Mouse (Mus musculus) midbrain, embryonic 11.5 days (tissue): Measurements from ENCODE around the gene Dennd1a. TPM values are rescaled to one million over a fixed set of nuclear protein-coding genes. Genes with fewer than 3 reads are reported as not detected.

Experiments
- ATAC-seq: fragments of 200-750 bp; cut with Nextera tagmentation; 2 replicates; pipeline ENCODE4 v1.8.0; 2017; ENCODE audit warnings: moderate TSS enrichment, moderate library complexity; ENCODE audit not compliant: low FRiP score
- DNase-seq: peaks from one replicate; pipeline ENCODE4 v3.0.0; 2015; ENCODE audit warnings: low spot score; ENCODE audit errors: missing footprints
- H3K27ac ChIP-seq: fragments of 300-500 bp; sonication (generic); 2 replicates; pipeline ENCODE4 v1.5.1; 2014; ENCODE audit warnings: low read depth, low read length
- H3K27me3 ChIP-seq: fragments of 300-500 bp; sonication (generic); 2 replicates; pipeline ENCODE4 v1.6.1; 2014; ENCODE audit warnings: mild to moderate bottlenecking, low read length, moderate library complexity, mixed read lengths; ENCODE audit not compliant: control insufficient read depth, insufficient read depth
- H3K36me3 ChIP-seq: fragments of 300-500 bp; sonication (generic); 2 replicates; pipeline ENCODE4 v1.6.1; 2014; ENCODE audit warnings: mild to moderate bottlenecking, low read length, moderate library complexity, mixed read lengths; ENCODE audit not compliant: control insufficient read depth, insufficient read depth
- H3K4me1 ChIP-seq: fragments of 300-500 bp; sonication (generic); 2 replicates; pipeline ENCODE4 v1.6.1; 2014; ENCODE audit warnings: low read length; ENCODE audit not compliant: control insufficient read depth, insufficient read depth
- H3K4me2 ChIP-seq: fragments of 300-500 bp; sonication (generic); 2 replicates; pipeline ENCODE4 v1.6.1; 2014; ENCODE audit warnings: mild to moderate bottlenecking, moderate library complexity
- H3K4me3 ChIP-seq: fragments of 300-500 bp; sonication (generic); 2 replicates; pipeline ENCODE4 v1.5.1; 2014; ENCODE audit warnings: low read depth, low read length
- H3K9ac ChIP-seq: fragments of 300-500 bp; sonication (generic); 2 replicates; pipeline ENCODE4 v1.6.1; 2014; ENCODE audit warnings: low read length
- H3K9me3 ChIP-seq: fragments of 300-500 bp; sonication (generic); 2 replicates; pipeline ENCODE4 v1.6.1; 2016; ENCODE audit warnings: low read length; ENCODE audit not compliant: control insufficient read depth
- WGBS: fragments of 180-500 bp; shearing (Covaris S2); extraction: QIAGEN DNeasy Blood & Tissue Kit; methylation state at CpG from one replicate; pipeline ENCODE4 v1.1.7; 2014; 5-methylcytosine and 5-hydroxymethylcytosine counted together
- polyA plus RNA-seq: library from polyadenylated mRNA; unstranded; fragments of >200 nt; fragmentation: Nextera tagmentation; extraction: Ambion mirVana; gene quantifications from 2 replicates; pipeline ENCODE4 v1.2.1, GENCODE M21; 2014

Gene Dennd1a
- polyA plus RNA-seq, 1 experiment from 2014 or later = 8.8 TPM

DNA sequence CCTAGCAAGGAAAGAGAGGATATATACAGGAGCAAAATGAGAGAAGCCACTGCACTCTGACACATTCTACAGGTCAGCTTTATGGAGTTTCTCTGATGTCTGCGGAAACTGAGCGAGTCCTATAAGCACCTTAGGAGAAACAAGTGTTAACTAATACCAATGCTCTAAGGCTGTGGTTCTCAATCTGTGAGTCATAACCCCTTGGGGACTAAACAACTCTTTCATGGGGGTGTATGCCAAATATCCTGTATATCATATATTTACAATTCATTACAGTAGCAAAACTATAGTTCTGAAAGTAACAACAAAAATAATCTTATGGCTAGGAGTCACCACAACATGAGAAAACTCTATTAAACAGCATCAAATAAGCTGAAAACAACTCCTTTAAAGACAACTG is 67.5 kb downstream of the Dennd1a start:
- no peak for ATAC-seq
- WGBS = 97% methylated on average over 2 of the region's 2 CpGs
- Histone ChIP-seq H3K9ac (no peak overlapping the region), H3K9me3 (no peaks in the 10 kb centered on the region), H3K27me3 (peaks cover 71% of the 10 kb centered on the region), H3K4me2 (no peak overlapping the region), H3K4me1 (peaks cover 9% of the 10 kb centered on the region), H3K27ac (no peak overlapping the region), H3K4me3 (no peak overlapping the region), H3K36me3 (no peaks in the 10 kb centered on the region)
- DNase-seq = no peak

DNA sequence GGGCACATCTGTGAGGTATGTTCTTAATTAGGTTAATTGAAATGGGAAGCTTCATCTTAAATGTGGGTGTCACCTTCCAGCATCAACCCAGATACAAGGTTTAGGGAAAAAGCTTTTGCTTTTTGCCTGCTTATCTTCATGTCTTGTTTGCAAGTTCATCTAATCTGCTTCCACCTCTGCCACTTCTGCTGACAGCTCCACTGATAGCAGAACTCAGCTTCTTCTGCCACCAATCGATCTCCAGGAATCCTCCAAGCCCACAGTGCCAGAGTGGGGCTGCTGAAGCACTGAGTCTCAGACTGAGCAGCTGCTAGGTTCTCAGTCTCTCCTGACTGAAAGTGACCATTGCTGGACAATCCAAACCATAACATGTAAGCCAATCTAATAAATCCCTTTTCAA is 74.1 kb downstream of the Dennd1a start:
- Histone ChIP-seq H3K4me2 (no peak overlapping the region), H3K9me3 (no peaks in the 10 kb centered on the region), H3K27me3 (peaks cover 57% of the 10 kb centered on the region), H3K4me1 (no peaks in the 10 kb centered on the region), H3K9ac (no peak overlapping the region), H3K4me3 (no peak overlapping the region), H3K36me3 (no peaks in the 10 kb centered on the region), H3K27ac (no peak overlapping the region)
- ATAC-seq = no peak
- WGBS = 78% methylated on average over 1 of the region's 1 CpGs
- no peak for DNase-seq

DNA sequence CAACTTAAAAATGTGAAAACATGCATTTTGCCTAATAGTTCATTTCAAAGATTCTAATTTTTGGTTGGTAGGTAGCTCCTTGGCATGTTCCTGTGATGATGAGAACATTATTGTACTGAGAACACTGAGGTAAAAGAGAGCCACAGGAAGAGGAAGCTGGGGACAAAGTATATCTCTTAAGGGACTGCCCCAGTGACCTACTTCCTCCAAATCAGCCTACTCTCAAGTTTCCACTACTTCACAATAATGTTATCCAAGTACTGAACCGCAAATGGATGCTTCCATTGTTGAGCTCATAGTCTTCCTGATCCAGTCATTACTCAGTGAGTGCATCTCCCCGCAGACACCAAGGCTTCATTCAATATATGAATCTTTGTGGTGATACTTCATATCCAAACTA is 75.8 kb downstream of the Dennd1a start:
- WGBS = 94% methylated on average over 2 of the region's 2 CpGs
- DNase-seq = no peak
- H3K4me1 ChIP-seq = no peaks in the 10 kb centered on the region
- peaks cover 43% of the 10 kb centered on the region for H3K27me3 ChIP-seq
- H3K4me3 ChIP-seq = no peak overlapping the region
- no peaks in the 10 kb centered on the region for H3K36me3 ChIP-seq
- no peaks in the 10 kb centered on the region for H3K9me3 ChIP-seq
- no peak overlapping the region for H3K4me2 ChIP-seq
- H3K9ac ChIP-seq = no peak overlapping the region
- H3K27ac ChIP-seq = no peak overlapping the region
- ATAC-seq = no peak

DNA sequence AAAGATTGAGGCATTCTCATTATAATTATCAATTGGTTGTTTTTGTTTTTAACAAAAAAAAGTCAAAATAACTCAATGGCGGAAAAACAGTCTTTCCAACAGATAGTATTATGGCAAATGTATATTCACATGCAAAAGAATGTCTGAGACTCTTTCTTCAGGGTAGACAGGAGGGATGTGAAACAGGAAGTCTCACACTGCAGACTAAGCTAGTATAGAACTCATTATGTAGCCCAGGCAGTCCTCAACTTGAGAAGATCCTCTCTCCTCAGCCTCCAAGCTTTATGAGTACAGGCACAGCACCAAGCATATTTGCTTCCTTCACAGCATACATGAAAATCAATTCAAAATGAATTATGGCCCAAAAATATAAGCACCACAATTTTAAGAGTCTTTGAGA is 79.4 kb downstream of the Dennd1a start:
- ATAC-seq (no peak), DNase-seq (no peak)
- no peak overlapping the region for H3K4me3 ChIP-seq
- no peaks in the 10 kb centered on the region for H3K9me3 ChIP-seq
- H3K4me1 ChIP-seq = no peaks in the 10 kb centered on the region
- H3K4me2 ChIP-seq = no peak overlapping the region
- H3K27ac ChIP-seq = no peak overlapping the region
- peaks cover 37% of the 10 kb centered on the region for H3K27me3 ChIP-seq
- no peak overlapping the region for H3K9ac ChIP-seq
- no peaks in the 10 kb centered on the region for H3K36me3 ChIP-seq
- WGBS = 97% methylated on average over 1 of the region's 1 CpGs

DNA sequence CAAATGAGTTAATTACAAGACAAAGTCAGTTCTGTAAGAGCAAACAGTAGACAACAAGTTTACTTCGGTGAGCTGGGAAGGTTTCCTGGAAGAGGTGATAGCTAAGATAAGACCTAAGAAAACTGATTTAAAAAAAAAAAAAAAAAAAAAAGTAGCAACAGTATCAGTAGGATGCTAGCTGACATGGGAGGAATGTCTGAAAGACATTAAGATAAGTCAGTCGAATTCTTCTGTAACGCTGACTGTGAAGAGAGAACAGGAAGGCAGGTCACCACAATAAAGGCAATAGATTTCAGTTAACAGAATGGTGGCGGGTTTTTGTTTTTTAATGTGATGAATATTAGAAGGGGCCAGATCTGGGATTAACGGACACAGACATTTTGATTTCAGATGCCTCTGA is 81.9 kb downstream of the Dennd1a start:
- Histone ChIP-seq H3K36me3 (no peaks in the 10 kb centered on the region), H3K9ac (no peak overlapping the region), H3K27me3 (peaks cover 24% of the 10 kb centered on the region), H3K4me3 (no peak overlapping the region), H3K4me2 (no peak overlapping the region), H3K4me1 (no peaks in the 10 kb centered on the region), H3K27ac (no peak overlapping the region), H3K9me3 (no peaks in the 10 kb centered on the region)
- WGBS = 74% methylated on average over 5 of the region's 5 CpGs
- ATAC-seq = no peak
- DNase-seq = no peak

DNA sequence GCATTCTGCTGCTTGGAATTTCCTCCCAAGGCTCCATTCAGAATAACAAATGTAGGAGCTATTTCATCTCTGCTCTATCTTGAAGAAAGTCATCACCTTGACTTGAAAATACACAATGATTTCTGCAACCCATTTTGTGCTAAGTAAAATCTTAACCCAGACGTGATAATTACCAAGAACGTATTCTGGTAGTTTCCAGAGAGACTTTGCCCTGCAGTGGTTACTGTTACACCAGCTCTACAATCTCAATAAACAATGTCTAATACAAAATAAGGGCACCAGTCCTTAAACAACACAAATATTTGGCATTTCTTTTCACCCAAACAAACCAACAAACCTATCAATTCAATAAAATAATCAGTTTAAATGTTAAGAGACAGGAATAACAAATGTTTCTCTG is 82.5 kb downstream of the Dennd1a start:
- ATAC-seq = no peak
- no peaks in the 10 kb centered on the region for H3K36me3 ChIP-seq
- WGBS = 87% methylated on average over 2 of the region's 2 CpGs
- H3K27ac ChIP-seq = no peak overlapping the region
- DNase-seq = no peak
- H3K4me1 ChIP-seq = no peaks in the 10 kb centered on the region
- no peak overlapping the region for H3K4me3 ChIP-seq
- H3K9me3 ChIP-seq = no peaks in the 10 kb centered on the region
- H3K9ac ChIP-seq = no peak overlapping the region
- peaks cover 18% of the 10 kb centered on the region for H3K27me3 ChIP-seq
- H3K4me2 ChIP-seq = no peak overlapping the region

DNA sequence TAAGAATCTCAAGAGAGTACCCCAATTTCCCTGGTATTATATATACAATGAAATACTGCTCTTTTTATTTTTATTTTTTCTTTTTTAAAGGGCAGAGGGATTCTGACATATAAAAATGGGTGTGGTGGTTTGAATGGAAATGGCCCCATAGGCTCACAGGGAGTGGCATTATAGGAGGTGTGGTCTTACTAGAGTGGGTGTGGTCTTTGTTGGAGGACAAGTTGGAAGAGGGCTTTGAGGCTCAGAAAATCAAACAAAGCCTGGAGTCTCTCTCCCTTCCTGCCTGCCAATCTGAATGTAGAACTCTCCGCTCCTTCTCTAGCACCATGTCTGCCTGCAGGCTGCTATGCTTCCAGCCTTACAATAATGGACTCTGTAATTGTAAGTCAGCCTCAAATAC is 89.1 kb downstream of the Dennd1a start:
- H3K27me3 ChIP-seq = peaks cover 3% of the 10 kb centered on the region; the same call in 1 of the 2 replicates
- H3K9me3 ChIP-seq = no peaks in the 10 kb centered on the region
- no peak overlapping the region for H3K4me3 ChIP-seq
- H3K4me1 ChIP-seq = no peaks in the 10 kb centered on the region
- H3K27ac ChIP-seq = no peak overlapping the region
- H3K36me3 ChIP-seq = no peaks in the 10 kb centered on the region
- H3K9ac ChIP-seq = no peak overlapping the region
- WGBS = 68% methylated on average over 1 of the region's 1 CpGs
- ATAC-seq (no peak), DNase-seq (no peak)
- no peak overlapping the region for H3K4me2 ChIP-seq

DNA sequence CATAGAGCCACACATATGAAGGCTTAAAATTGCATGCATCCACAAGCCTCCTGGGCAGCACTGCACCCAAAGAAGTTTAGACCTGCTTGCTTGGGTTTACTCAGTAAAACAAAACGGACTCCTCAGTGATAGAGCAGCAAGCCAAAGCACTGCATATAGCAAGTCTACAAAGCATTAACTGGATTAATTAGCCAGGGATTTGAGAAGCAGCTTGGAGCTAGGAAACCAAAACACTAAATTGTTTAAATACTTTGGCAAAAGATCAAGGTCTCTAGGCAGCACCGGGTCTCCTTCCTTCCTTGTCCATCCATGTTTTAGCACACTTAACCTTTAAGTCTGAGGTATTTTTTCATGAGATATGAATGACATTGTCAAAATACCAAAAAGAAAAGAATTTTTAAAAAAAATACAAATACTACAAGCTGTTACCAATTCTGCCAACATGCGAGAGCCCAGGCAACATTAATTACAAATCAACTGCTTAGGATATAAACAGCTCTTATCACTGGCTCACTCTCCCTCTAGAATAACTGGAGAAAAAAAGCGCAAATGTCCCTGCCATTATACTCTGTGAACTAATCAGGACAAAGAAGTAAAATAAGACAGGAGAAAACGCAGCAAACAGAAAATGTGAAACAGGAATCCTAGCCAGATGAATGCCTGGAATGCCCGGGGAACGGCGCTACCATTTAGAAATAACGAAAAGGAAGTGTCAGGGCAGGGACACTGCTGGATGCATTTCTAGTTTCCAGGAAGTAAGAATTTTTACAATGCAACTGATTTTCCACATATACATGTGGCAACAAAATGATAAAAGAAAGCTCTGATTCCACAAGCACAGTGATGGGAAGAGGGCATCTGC is 90.8 kb downstream of the Dennd1a start:
- Histone ChIP-seq H3K36me3 (no peaks in the 10 kb centered on the region), H3K4me1 (no peaks in the 10 kb centered on the region), H3K4me3 (no peak overlapping the region), H3K27me3 (peaks cover 3% of the 10 kb centered on the region; the same call in 1 of the 2 replicates), H3K9me3 (no peaks in the 10 kb centered on the region), H3K27ac (no peak overlapping the region), H3K4me2 (no peak overlapping the region), H3K9ac (no peak overlapping the region)
- ATAC-seq (no peak), DNase-seq (peak; percentile 77)
- WGBS = 64% methylated on average over 9 of the region's 9 CpGs

DNA sequence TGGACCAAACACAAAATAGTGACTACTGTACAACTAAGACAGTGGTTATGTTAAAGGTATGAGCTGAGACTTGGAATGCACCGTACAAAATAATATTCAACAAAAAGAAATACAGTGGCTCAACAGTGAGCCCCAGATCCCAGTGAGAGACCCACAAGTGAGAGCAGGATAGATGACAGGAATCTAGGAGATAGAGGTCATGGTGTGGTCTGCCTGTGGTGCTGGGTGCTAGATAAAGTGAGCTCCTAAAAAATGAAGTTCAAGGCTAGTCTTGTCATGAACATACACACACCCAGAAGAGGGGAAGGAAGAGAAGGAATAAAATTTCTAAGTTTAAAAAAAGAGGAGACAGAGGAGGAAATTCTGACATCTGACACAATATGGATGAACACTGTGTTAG is 95.2 kb downstream of the Dennd1a start:
- H3K36me3 ChIP-seq = no peaks in the 10 kb centered on the region
- no peak overlapping the region for H3K9ac ChIP-seq
- ATAC-seq = no peak
- no peak overlapping the region for H3K27ac ChIP-seq
- H3K4me3 ChIP-seq = no peak overlapping the region
- H3K4me2 ChIP-seq = no peak overlapping the region
- H3K4me1 ChIP-seq = no peaks in the 10 kb centered on the region
- 95% methylated on average over 1 of the region's 1 CpGs for WGBS
- peak; percentile 33 for DNase-seq
- H3K9me3 ChIP-seq = no peaks in the 10 kb centered on the region
- peaks cover 3% of the 10 kb centered on the region; the same call in 1 of the 2 replicates for H3K27me3 ChIP-seq
